Mouse (Mus musculus): ENCODE data around the gene Tusc2. TPM values are rescaled to one million over a fixed set of nuclear protein-coding genes. Genes with fewer than 3 reads are reported as not detected.

The Tusc2 gene
- polyA plus RNA-seq, 1 experiment from 2014 or later: 52.7 TPM

DNA sequence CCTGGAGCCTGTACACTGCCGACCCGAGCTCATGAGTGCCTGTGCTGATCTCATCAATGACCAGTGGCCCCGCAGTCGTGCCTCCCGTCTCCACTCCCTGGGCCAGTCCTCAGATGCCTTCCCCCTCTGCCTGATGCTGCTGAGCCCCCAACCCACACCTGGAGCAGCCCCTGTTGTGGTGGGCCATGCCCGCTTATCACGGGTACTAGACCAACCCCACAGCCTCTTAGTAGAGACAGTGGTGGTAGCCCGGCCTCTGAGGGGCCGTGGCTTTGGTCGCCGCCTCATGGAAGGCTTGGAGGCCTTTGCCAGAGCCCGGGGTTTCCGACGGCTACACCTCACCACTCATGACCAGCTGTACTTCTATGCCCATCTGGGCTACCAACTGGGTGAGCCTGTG lies 20.1 kb downstream of the Tusc2 start:
- Histone ChIP-seq H3K4me3 (no peak overlapping the region), H3K4me1 (peaks cover 72% of the 10 kb centered on the region), H3K27ac (peak overlapping the region; percentile 95), H3K27me3 (replicated peaks) (no peaks in the 10 kb centered on the region), H3K9me3 (replicated peaks) (no peaks in the 10 kb centered on the region), H3K9ac (no peak overlapping the region), H3K4me2 (no peak overlapping the region), H3K36me3 (peaks cover 30% of the 10 kb centered on the region)
- ATAC-seq: no peak
- WGBS (ENCODE audit: insufficient replicate concordance): 88% methylated on average over 14 of the region's 14 CpGs

DNA sequence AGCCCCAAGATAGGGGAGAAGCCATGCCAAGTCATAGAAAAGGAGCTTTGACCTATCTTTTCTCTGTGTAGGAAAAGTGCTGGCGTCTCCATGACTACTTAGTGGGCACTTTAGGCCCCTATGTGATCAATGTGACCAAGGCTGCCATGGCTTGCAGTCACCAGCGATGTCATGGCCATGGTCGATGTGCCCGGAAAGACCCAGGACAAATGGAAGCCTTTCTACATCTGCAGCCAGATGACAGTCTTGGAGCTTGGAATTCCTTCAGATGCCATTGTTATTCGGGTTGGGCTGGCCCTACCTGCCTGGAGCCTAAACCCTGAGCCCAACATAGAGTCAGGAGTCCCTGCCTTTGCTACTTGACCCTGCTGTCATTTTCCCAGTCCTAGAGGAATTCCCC lies 23.4 kb downstream of the Tusc2 start:
- peaks cover 59% of the 10 kb centered on the region for H3K36me3 ChIP-seq
- WGBS (ENCODE audit: insufficient replicate concordance): 80% methylated on average over 5 of the region's 5 CpGs
- peaks cover 84% of the 10 kb centered on the region for H3K4me1 ChIP-seq
- no peaks in the 10 kb centered on the region for H3K27me3 ChIP-seq (replicated peaks)
- no peak for ATAC-seq
- H3K27ac ChIP-seq: peak overlapping the region; percentile 99
- H3K4me3 ChIP-seq: peak overlapping the region; percentile 82
- H3K4me2 ChIP-seq: peak overlapping the region; percentile 73
- H3K9me3 ChIP-seq (replicated peaks): no peaks in the 10 kb centered on the region
- peak overlapping the region; percentile 76 for H3K9ac ChIP-seq

DNA sequence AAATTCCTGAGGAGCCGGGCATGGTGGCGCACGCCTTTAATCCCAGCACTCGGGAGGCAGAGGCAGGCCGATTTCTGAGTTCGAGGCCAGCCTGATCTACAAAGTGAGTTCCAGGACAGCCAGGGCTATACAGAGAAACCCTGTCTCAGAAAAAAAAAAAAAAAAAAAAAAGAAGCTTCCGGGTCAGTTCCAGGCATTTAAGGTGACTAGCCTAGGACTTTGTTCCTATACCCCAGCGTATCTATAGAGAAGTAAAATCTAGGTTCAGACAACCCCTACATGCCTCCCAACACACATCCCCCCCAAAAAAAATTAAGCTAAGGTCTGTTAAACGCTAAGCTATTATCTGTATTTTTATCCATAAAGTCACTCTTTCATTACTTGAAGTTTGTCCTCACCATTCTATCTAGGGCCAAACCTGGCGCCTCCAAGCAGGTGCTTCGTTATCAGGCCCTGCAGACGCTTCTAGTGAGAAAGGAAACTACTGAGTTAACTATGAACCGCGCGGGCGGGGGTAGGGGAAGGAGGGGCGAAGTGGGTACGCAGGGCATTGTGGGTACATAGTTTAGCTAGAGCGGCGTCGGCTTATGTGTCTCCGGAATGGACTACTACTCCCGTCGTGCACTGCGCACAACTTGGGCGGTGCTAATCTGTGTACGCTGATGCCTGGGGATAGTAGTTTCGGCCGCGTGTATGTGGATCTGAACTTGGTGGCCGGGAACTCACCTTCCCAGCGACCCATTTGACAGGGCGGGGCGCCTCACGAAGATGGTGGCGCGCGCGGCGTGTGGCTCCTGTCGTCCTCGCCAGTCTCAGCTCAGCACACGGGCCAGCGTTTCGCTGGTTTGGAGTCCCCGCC lies 24.1 kb downstream of the Tusc2 start, which contains the start of gene Ifrd2:
TSS of gene Ifrd2 (plus strand) at position 669 of the 859 bp plus-strand sequence.
- Histone ChIP-seq H3K9ac (peak within 1 kb of the TSS; percentile 93), H3K27ac (peak within 1 kb of the TSS; percentile 99), H3K4me3 (peak within 1 kb of the TSS; percentile 82), H3K9me3 (replicated peaks) (no peaks in the 10 kb centered on the region), H3K4me1 (peaks cover 77% of the 10 kb centered on the region), H3K4me2 (peak within 1 kb of the TSS; percentile 73), H3K27me3 (replicated peaks) (no peaks in the 10 kb centered on the region), H3K36me3 (peaks cover 66% of the 10 kb centered on the region)
- WGBS (ENCODE audit: insufficient replicate concordance): 7% methylated on average over 46 of the region's 46 CpGs
- peak; percentile 93 for ATAC-seq

DNA sequence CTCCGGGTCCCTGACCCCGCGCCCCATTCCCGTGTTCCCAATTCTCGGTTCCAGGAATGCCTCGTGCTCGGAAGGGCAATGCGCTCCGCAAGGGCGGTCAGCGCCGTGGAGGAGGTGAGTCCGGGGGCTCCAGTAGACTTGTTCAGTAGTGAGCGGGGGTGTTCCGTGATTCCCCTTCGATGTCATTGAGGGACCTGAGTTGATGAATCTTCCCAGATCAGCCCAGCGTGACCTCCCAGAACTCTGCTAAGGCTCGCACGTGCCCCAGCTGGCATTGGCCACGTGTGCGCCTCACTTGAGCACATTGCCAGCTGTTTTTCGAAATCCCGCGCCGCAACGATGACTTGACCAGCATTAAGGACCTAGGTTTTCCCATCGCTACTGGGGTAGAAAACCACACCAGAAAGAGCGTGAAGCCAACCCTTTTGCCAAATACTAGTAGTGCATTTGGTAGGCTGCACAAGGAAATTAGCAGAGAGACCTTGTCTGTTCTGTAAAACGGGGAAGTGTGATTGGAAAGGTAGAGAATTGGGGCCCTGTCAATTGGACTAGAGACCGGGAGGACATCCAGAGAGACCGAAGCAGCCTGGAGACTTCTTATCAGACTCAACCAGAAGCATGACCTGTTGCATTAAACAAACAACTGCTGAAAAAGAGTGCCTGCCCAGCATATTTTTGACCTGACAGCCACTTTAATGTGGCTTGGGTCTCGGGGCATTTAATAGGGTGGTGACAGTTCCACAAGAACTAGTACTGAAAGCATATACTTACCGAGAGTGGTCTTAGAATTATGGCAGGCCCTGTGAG lies 25.0 kb downstream of the Tusc2 start:
- WGBS (ENCODE audit: insufficient replicate concordance): under 1% methylated on average over 33 of the region's 33 CpGs
- H3K4me3 ChIP-seq: peak overlapping the region; percentile 82
- H3K36me3 ChIP-seq: peaks cover 69% of the 10 kb centered on the region
- peak overlapping the region; percentile 73 for H3K4me2 ChIP-seq
- H3K27me3 ChIP-seq (replicated peaks): no peaks in the 10 kb centered on the region
- H3K27ac ChIP-seq: peak overlapping the region; percentile 99
- H3K4me1 ChIP-seq: peaks cover 70% of the 10 kb centered on the region
- no peaks in the 10 kb centered on the region for H3K9me3 ChIP-seq (replicated peaks)
- H3K9ac ChIP-seq: peak overlapping the region; percentile 93
- peak; percentile 17 for ATAC-seq

DNA sequence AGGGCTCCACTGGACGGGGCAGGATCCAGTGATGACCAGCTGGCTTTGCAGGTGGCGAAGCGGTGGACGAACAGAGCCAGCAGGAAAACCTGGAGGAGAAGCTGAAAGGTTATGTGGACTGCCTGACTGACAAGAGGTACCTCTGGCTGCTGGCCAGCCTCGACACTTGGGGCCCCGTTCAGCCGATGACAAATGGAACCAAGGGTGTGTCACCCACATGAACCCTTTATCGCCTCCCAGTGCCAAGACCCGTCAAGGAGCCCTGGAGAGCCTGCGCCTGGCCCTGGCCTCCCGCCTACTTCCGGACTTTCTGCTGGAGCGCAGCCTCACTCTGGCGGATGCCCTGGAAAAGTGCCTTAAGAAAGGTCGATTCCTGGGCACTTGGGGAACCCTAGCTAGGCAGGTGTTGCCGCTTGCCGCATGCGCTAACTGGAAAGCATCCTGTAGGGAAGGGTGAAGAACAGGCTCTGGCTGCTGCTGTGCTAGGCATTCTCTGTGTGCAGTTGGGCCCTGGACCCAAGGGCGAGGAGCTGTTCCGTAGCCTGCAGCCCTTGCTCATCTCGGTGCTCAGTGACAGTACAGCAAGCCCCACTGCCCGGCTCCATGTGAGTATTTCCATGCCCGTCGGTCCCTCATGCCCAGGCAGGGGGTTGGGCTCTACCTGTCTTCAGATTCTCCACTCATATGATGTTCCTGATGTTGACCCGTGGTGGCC lies 27.2 kb downstream of the Tusc2 start:
- peaks cover 53% of the 10 kb centered on the region for H3K4me1 ChIP-seq
- 74% methylated on average over 25 of the region's 25 CpGs for WGBS (ENCODE audit: insufficient replicate concordance)

DNA sequence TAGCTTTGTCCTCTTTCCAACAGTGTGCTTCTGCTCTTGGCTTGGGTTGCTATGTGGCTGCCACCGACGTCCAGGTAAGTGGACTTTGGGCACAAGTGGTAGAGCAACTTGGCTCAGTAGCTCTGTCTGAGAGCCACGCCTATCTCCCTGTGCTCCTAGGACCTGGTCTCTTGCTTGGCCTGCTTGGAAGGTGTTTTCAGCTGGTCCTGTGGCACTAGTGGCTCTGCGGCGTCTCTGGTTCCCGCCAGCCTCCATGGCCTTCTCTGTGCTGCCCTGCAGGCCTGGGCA lies 27.7 kb downstream of the Tusc2 start:
- Histone ChIP-seq H3K9ac (peak overlapping the region; percentile 93), H3K27ac (peak overlapping the region; percentile 99), H3K36me3 (peaks cover 67% of the 10 kb centered on the region), H3K4me2 (peak overlapping the region; percentile 73), H3K4me1 (peaks cover 48% of the 10 kb centered on the region), H3K9me3 (replicated peaks) (no peaks in the 10 kb centered on the region), H3K4me3 (peak overlapping the region; percentile 82), H3K27me3 (replicated peaks) (no peaks in the 10 kb centered on the region)
- ATAC-seq: no peak
- WGBS (ENCODE audit: insufficient replicate concordance): 86% methylated on average over 6 of the region's 6 CpGs

More for the DNA sequence above, 27.2 kb downstream of the Tusc2 start:
- H3K27ac ChIP-seq: peak overlapping the region; percentile 99
- ATAC-seq: peak; percentile 9; the same call in 1 of the 2 replicates
- H3K9me3 ChIP-seq (replicated peaks): no peaks in the 10 kb centered on the region
- peak overlapping the region; percentile 93 for H3K9ac ChIP-seq
- H3K36me3 ChIP-seq: peaks cover 69% of the 10 kb centered on the region
- H3K4me3 ChIP-seq: peak overlapping the region; percentile 82
- peak overlapping the region; percentile 73 for H3K4me2 ChIP-seq
- no peaks in the 10 kb centered on the region for H3K27me3 ChIP-seq (replicated peaks)

DNA sequence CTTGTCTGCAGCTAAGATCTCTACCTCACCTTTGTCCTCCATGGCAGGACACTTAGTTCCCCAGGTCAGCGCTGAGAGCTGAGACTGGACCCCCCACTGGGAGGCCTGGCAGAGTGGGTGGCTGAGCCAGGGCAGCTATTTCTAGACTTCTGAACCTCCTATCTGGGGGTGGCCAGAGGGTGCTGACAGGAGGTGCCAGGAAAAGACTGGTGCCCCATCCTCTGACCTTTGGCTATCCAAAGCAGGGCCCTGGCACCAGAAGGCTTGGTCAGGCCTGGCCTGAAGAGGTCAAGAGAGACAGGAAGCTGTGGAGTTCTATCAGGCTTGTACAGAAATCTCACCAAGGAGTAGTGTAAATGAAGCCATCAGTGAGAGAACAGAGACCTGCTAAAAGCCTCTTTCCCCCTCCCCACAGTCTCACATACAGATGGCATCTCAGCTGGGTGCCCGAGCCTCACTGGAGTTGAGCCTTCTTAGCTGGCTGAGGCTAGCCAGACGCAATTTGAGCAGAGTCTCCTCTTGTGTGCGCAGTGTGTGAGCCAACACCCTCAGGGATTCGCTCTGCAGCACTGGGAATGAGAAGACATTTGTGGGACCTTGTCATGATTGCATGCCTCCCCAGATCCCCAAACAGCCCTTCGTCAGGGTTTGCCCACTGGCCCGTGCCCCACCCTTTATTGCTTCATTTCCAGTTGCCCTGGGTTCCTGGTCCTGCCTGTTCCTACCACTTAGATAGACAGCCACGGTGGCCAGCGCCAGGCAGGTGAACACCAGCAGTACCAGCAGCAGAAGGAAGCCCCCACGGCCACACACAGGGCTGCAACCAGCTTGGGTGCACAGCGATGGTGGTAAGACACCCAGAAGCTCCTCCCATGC lies 30.3 kb downstream of the Tusc2 start:
- 0 out of 2 replicates have a peak overlapping the region, but pooled peaks have one; percentile 1 for H3K27ac ChIP-seq
- H3K4me3 ChIP-seq: no peak overlapping the region
- no peak overlapping the region for H3K9ac ChIP-seq
- no peak for ATAC-seq
- peaks cover 11% of the 10 kb centered on the region for H3K27me3 ChIP-seq (replicated peaks)
- H3K36me3 ChIP-seq: peaks cover 67% of the 10 kb centered on the region
- no peaks in the 10 kb centered on the region for H3K9me3 ChIP-seq (replicated peaks)
- H3K4me2 ChIP-seq: no peak overlapping the region
- peaks cover 49% of the 10 kb centered on the region for H3K4me1 ChIP-seq
- WGBS (ENCODE audit: insufficient replicate concordance): 89% methylated on average over 11 of the region's 11 CpGs

DNA sequence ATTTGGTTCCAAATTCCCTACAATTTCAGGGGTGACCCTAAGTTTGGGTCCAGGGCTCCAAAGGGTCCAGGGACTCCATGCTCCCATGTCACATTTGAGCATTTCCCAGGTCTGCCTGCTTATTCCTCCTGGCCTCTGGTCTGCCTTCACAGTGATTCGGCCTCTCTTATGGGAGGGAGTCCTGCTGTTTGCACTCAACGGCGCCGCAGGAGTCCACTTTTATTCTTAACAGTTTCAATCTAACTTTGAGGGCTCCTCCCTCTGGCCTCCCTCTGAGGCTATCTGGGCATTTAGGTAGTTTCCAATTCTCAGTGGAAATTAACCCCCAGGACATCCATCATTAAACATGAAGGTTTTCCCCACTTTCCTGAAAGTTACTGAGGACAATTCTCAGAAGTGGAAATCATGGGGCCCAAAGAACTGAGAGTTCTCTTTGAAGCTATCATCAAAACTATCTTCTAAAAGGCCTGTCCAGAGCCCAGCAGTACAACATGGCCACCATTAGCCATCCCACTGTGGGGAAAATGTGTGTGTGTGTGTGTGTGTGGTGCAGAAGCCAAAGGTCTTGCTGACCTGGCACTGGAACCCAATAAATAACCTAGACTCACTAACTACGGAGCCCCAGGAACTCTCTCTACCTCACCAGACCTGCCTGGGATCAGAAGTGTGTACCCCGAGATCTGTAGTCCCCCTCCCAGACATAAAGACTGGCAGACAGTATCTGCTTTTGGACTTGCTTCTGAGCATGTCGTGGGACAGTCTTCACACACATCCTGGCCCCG lies 31.4 kb downstream of the Tusc2 start:
- peaks cover 59% of the 10 kb centered on the region for H3K36me3 ChIP-seq
- peaks cover 47% of the 10 kb centered on the region for H3K4me1 ChIP-seq
- 82% methylated on average over 8 of the region's 8 CpGs for WGBS (ENCODE audit: insufficient replicate concordance)

DNA sequence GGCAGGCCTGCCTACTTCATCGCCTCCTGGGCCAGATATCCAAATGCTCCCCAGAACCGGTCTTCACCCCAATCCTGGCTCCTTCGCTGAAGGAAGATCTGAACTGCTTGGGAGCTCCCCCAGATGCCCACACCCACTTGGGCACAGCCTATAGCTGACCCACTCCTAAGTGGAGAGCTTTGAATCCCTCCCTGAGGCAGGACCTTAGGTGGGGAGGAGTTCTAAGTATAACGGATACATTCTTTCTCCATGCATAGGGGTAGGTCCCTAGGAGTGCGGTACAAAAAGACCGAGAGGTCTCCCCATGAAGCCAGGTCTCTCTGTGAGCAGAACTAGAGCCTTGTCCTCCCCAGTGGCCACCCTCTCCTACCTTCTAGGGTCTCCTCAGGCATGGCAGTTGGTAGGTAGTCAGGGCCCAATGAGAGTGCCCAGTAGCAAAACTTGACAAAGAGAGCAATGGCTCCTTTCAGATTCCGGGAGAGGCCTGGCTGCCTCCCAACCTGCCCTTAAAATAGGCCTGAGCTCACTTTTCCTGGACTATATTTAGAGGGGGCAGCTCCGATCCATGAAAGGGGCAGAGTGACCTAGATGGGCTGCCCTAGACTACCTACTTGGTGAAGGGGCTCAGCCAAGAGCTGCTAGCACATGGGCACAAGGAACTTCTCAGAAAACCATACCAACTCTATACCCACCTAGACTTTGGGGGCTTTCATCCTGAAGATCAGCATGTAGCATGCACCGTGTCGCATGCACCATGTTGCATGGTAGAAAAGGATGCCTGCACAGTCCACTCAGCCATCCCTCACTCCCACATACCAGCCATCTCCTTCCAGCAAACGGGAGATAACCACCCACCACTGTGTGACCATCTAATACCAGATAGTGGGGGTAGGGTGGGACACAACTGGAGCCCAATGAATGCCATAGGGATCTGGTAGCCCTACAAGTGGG lies 33.8 kb downstream of the Tusc2 start:
- ATAC-seq: no peak
- peaks cover 34% of the 10 kb centered on the region for H3K36me3 ChIP-seq

More for the DNA sequence above, 31.4 kb downstream of the Tusc2 start:
- Histone ChIP-seq H3K27ac (no peak overlapping the region), H3K27me3 (replicated peaks) (peaks cover 23% of the 10 kb centered on the region), H3K9me3 (replicated peaks) (no peaks in the 10 kb centered on the region), H3K9ac (no peak overlapping the region), H3K4me3 (no peak overlapping the region), H3K4me2 (no peak overlapping the region)
- ATAC-seq: no peak

DNA sequence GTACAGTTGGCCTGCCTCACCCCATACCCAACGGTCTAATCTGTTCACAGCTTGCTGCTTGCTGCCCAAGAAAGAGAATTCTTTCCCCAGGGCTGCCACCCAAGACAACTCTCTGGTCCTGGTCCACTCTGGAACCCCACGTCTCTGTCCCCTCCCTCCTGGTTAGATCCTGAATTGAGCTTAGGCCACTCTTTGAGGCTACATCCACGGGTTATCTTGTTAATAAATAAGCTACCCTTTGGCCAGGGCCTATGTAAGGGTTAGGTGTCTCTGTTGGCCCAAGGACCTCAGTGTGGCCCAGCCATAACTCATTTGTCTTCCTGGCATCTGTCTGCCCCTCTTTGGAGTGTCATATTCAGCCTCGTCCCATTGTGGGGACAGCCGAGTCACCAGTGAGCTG lies 35.3 kb downstream of the Tusc2 start:
- 60% methylated on average over 5 of the region's 5 CpGs for WGBS (ENCODE audit: insufficient replicate concordance)
- ATAC-seq: no peak
- H3K4me2 ChIP-seq: no peak overlapping the region

More for the DNA sequence above, 33.8 kb downstream of the Tusc2 start:
- Histone ChIP-seq H3K9me3 (replicated peaks) (no peaks in the 10 kb centered on the region), H3K4me2 (no peak overlapping the region), H3K4me3 (no peak overlapping the region), H3K4me1 (peaks cover 39% of the 10 kb centered on the region), H3K27ac (no peak overlapping the region), H3K27me3 (replicated peaks) (peaks cover 47% of the 10 kb centered on the region), H3K9ac (no peak overlapping the region)
- WGBS (ENCODE audit: insufficient replicate concordance): 82% methylated on average over 11 of the region's 11 CpGs

More for the DNA sequence above, 35.3 kb downstream of the Tusc2 start:
- no peak overlapping the region for H3K9ac ChIP-seq
- peaks cover 19% of the 10 kb centered on the region for H3K36me3 ChIP-seq
- H3K27ac ChIP-seq: no peak overlapping the region; the same call in 1 of the 2 replicates
- H3K27me3 ChIP-seq (replicated peaks): peaks cover 50% of the 10 kb centered on the region
- H3K4me3 ChIP-seq: no peak overlapping the region
- H3K9me3 ChIP-seq (replicated peaks): no peaks in the 10 kb centered on the region
- peaks cover 50% of the 10 kb centered on the region for H3K4me1 ChIP-seq

Measured in liver, embryonic 12.5 days (tissue).